Mouse (Mus musculus) T-helper 2 cell (primary cell): ENCODE measurements around the gene Galnt10.

Source experiments
- in situ Hi-C: fragments of 300-600 bp; cut with MboI, MseI; formaldehyde crosslinking; loops from one replicate; pipeline ENCODE4 v1.15.1; 2025; ENCODE audit warnings: high pct_unique_total_duplicates

The Galnt10 gene

GRCm38 (mm10) chr11:57645018-57645559 is at the start of gene Galnt10:
Gene Galnt10, plus strand, starts transcription at chr11:57645442.
- in situ Hi-C loops = no loop called here

DNA sequence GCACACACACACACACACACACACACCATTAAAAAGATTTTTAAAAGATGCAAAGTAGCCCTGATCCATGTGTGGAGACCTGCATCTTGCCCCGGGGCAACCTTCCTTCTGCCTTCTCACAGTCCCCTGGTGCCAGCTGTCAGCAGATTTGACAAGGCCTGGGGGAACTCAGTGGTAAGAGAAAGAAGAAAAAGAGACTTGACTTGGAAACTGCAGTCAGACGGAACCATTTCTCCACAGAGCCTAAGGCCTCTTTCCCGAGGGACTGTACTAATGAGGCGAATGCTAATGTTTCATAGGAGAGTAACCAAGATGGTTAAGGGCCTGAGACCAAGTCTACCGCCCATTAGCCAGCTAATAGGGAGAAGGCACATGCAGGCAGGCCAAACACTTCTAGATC is 49.3 kb upstream of the Galnt10 start:
- in situ Hi-C loops = no loop called here

DNA sequence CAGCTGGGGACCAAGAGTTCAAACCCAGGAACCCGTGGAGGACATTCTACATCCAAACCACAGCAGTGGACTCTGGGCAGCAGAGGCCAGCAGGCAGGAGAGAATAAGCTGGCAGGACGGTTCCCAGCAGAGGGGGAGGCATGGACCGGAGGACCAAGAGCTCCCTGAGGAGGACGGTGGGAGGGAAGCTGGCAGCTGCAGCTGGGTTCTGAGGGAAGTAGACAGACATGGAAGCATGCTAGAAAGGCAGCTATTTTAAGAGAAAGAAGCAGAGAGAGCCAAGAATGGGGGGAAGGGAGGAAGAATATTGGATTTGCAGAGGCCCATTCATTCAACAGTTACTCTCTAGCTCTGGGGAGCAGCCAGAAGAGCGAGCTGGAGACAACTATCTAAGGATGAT is 47.1 kb upstream of the Galnt10 start:
- in situ Hi-C loops = no loop called here

- in situ Hi-C loops = no loop called here
Observed at GRCm38 (mm10) chr11:57599304-57599703, 45.9 kb upstream of the Galnt10 start.

- in situ Hi-C loops = no loop called here
Observed at GRCm38 (mm10) chr11:57600113-57600512, 45.1 kb upstream of the Galnt10 start.

- in situ Hi-C loops = no loop called here
Observed at GRCm38 (mm10) chr11:57600621-57601121, 44.6 kb upstream of the Galnt10 start.

DNA sequence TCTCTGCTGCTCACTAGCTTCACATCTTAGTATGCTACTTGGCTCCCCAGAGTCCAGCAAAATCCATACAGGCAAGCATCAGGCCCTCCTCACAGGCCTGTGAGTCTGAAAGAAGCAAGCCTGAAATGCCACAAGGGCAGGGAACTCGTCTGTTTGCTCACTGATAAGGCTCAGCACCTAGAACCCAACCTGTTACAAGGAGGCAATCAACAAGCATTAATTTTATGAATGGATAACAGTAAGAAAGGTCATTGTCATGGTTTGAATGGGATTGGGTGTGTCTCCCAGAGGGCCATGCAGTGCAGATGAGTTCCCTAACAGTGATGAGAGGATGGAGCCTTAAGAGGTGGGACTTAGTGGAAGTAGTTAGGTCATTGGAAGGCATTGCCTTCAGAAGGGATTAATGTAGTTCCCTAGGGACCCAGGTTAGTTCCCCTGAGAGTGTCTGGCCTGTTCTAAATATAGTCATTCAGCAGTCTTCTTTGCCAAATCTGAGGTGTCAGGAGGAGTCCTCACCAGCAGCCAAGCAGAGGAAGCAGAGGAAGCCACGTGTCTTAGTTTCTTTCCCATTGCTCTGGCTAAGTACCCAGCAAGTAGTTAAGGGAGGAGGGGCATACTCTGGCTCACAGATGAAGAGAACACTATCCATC is 43.3 kb upstream of the Galnt10 start:
- in situ Hi-C loops = no loop called here

GRCm38 (mm10) chr11:57605086-57605485 is 40.2 kb upstream of the Galnt10 start:
- in situ Hi-C loops = no loop called here

GRCm38 (mm10) chr11:57605660-57606059 is 39.6 kb upstream of the Galnt10 start:
- in situ Hi-C loops = no loop called here

DNA sequence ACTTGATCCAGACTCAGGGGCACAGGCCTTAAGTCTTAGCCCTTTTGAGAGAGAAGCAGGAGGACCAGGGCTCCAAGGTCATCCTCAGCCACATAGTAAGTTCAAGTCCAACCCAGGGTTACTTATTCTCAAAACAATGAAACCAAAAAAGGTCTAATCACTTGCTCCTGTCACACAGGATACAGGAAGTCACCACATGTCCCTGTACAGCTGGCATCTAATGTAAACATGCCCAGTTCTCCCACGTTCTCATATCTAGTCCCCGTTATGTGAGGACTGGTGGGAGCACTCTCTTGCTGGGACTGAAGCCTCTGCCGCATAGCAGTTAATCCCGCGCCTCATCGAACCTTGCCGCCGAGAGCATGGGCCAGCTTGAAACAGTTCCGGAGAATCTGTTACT is 30.7 kb upstream of the Galnt10 start:
- in situ Hi-C loops = no loop called here

GRCm38 (mm10) chr11:57615286-57615685 is 30.0 kb upstream of the Galnt10 start:
- in situ Hi-C loops = loop anchor here (5.0 kb wide), 1 partner anchor 88 kb away; no protein-coding TSS in a partner anchor

DNA sequence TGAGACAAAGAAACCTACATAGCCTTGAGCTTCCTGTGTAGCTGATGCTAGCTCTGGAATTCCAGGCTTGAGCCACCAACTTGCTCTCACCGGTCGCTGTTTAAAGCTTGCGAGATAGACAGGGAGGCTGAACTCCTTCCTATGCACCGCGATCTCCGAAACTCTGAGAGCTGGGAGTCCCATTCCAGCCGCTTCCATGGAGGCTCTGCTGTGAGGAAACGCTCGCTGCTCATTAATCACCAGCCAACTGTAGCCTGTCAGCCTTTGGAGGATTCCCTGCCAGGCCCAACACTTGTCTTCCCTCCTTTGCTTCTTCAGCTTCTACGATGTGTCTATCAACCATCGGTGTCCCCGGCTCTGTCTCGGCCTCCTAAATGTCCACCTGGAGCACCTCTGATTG is 29.4 kb upstream of the Galnt10 start:
- in situ Hi-C loops = loop anchor here (5.0 kb wide), 1 partner anchor 89 kb away; no protein-coding TSS in a partner anchor

GRCm38 (mm10) chr11:57617526-57618264 is 27.5 kb upstream of the Galnt10 start:
- in situ Hi-C loops = loop anchor here (5.0 kb wide), 1 partner anchor 90 kb away; no protein-coding TSS in a partner anchor

- in situ Hi-C loops = loop anchor here (5.0 kb wide), 1 partner anchor 151 kb away; no protein-coding TSS in a partner anchor
Observed at GRCm38 (mm10) chr11:57621472-57621871, 23.8 kb upstream of the Galnt10 start.

GRCm38 (mm10) chr11:57621876-57622275 is 23.4 kb upstream of the Galnt10 start:
- in situ Hi-C loops = loop anchor here (5.0 kb wide), 1 partner anchor 150 kb away; no protein-coding TSS in a partner anchor

- in situ Hi-C loops = loop anchor here (5.0 kb wide), 1 partner anchor 148 kb away; no protein-coding TSS in a partner anchor
Observed at GRCm38 (mm10) chr11:57624490-57624893, 20.8 kb upstream of the Galnt10 start.

GRCm38 (mm10) chr11:57625465-57625864 is 19.8 kb upstream of the Galnt10 start:
- in situ Hi-C loops = no loop called here

DNA sequence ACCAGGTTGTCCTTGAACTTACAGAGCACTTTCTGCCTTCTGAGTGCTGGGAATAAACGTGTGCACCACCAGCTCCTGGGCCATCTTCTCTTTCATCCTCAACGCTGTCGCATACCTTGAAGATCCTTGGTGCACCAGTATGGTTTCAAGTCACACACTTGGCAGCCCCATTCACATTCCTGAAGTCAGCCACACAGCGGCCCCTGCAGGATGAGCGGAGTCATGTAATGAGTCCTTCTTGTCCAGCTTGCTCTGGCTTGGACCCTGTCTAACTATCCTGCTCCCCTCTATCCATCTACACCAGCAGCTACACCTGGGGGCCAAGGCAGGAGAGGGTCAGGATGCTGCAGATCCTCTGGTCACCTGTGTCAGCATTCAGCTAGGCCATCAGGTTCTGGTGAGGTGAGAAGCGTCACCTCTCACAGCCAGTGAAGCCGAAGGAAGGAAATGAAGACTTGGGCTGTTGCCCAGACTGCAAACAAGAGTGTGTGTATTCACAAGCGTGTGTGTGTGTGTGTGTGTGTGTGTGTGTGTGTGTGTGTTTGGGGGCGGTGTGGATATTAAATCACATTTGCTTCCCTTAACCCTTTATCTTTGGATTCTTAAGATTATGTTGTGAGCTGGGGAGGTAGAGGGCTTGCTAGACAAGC is 18.0 kb upstream of the Galnt10 start:
- in situ Hi-C loops = no loop called here

DNA sequence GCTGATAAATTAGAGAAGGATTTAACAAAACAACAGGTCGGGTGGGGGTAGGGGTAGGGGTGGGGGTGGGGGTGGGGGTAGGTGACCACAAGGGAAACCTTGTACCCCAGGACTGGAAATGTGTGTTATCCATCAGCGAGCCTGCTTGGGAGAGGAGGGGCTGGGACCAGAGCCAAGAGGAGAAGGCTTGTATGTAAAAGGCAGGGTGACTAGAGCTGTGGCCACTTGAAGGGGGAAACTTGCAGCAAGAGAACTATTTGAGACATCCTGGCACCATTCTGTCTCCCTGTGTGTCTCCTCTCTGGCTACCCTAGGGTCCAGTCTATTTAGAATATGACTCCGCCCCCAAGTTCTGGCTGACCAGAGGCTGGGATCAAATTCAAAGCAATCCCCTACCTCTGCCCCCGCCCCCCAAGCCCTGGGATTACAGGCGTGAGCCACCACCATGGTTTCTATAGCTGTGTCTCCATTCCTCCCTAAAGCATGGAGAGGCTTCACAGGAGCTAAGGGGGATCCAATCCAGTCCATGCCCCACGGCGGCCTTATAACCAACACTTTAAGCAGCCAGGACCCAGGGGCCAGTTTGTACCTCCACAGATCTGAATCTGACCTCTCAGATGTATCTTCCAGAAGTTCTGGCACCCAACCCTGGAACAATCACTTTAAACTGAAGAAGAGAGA is 13.3 kb upstream of the Galnt10 start:
- in situ Hi-C loops = no loop called here

- in situ Hi-C loops = no loop called here
Observed at GRCm38 (mm10) chr11:57633006-57633405, 12.2 kb upstream of the Galnt10 start.

GRCm38 (mm10) chr11:57633975-57634585 is 11.2 kb upstream of the Galnt10 start:
- in situ Hi-C loops = no loop called here
